Mouse (Mus musculus) spleen, postnatal 10 days (tissue): ENCODE measurements around the gene Mapk7.

Experiments
- DNase-seq, 2 experiments: peaks; one replicate each; pipeline ENCODE4 v3.0.0; 2021 to 2022; ENCODE audit warnings: low spot score in 2 of 2

Gene Mapk7

GRCm38 (mm10) chr11:61490944-61491520, 3.2 kb downstream of the Mapk7 start:
- no peak for DNase-seq

- no peak for DNase-seq
Observed at GRCm38 (mm10) chr11:61489874-61490273, 4.3 kb downstream of the Mapk7 start.

- DNase-seq: no peak
Observed at GRCm38 (mm10) chr11:61489085-61489484, 5.1 kb downstream of the Mapk7 start.

GRCm38 (mm10) chr11:61487936-61488335, 6.3 kb downstream of the Mapk7 start:
- DNase-seq: no peak

- no peak for DNase-seq
Observed at GRCm38 (mm10) chr11:61487401-61487800, 6.8 kb downstream of the Mapk7 start.

GRCm38 (mm10) chr11:61486458-61487219, 7.6 kb downstream of the Mapk7 start:
- no peak for DNase-seq

GRCm38 (mm10) chr11:61485541-61486457, 8.4 kb downstream of the Mapk7 start:
- no peak for DNase-seq

GRCm38 (mm10) chr11:61484613-61485540, 9.3 kb downstream of the Mapk7 start, which contains the start of gene Mfap4:
Gene Mfap4, plus strand, starts transcription at chr11:61485431.
- no peak for DNase-seq

GRCm38 (mm10) chr11:61484256-61484612, 10.0 kb downstream of the Mapk7 start:
- DNase-seq: no peak

GRCm38 (mm10) chr11:61483226-61483845, 10.9 kb downstream of the Mapk7 start:
- no peak for DNase-seq

GRCm38 (mm10) chr11:61481239-61482090, 12.7 kb downstream of the Mapk7 start:
- DNase-seq: no peak

- DNase-seq: no peak
Observed at GRCm38 (mm10) chr11:61478788-61479187, 15.4 kb downstream of the Mapk7 start.

- no peak for DNase-seq
Observed at GRCm38 (mm10) chr11:61477566-61478508, 16.4 kb downstream of the Mapk7 start.

GRCm38 (mm10) chr11:61476786-61477382, 17.3 kb downstream of the Mapk7 start:
- no peak for DNase-seq

- DNase-seq: no peak
Observed at GRCm38 (mm10) chr11:61473630-61474029, 20.6 kb downstream of the Mapk7 start.

- DNase-seq: no peak
Observed at GRCm38 (mm10) chr11:61470880-61471279, 23.3 kb downstream of the Mapk7 start.

GRCm38 (mm10) chr11:61469317-61469917, 24.8 kb downstream of the Mapk7 start:
- no peak for DNase-seq

- DNase-seq: no peak
Observed at GRCm38 (mm10) chr11:61468534-61468933, 25.7 kb downstream of the Mapk7 start.
